Mouse (Mus musculus) heart, postnatal 0 days (tissue): ENCODE measurements at regions not wholly inside any gene's neighbourhood (a gene's known extent, or its start where the extent isn't known, plus 50 kb on each side); places are given as distances from the start of the nearest gene placed in this dataset.

Experiments used
- ATAC-seq: fragments of 200-750 bp; cut with Nextera tagmentation; 2 replicates; pipeline ENCODE4 v1.8.0; 2017; ENCODE audit warnings: low read depth, moderate number of reproducible peaks, moderate library complexity; ENCODE audit not compliant: insufficient read depth
- DNase-seq: peaks from one replicate; pipeline ENCODE4 v3.0.0-alpha.2; 2016; ENCODE audit warnings: low spot score
- H3K27ac ChIP-seq: fragments of 300-500 bp; sonication (generic); 2 replicates; pipeline ENCODE4 v1.5.1; 2014; ENCODE audit warnings: low read depth, mild to moderate bottlenecking
- H3K27me3 ChIP-seq: fragments of 300-500 bp; sonication (generic); 2 replicates; pipeline ENCODE4 v1.6.1; 2014; ENCODE audit warnings: low read length, mixed read lengths; ENCODE audit not compliant: control insufficient read depth, insufficient read depth
- H3K36me3 ChIP-seq: fragments of 300-500 bp; sonication (generic); replicated peaks from 2 replicates; pipeline ENCODE4 v1.6.1; 2014; ENCODE audit warnings: low read length, mixed read lengths; ENCODE audit not compliant: control insufficient read depth, insufficient read depth
- H3K4me1 ChIP-seq: fragments of 300-500 bp; sonication (generic); 2 replicates; pipeline ENCODE4 v1.6.1; 2014; ENCODE audit warnings: antibody characterized with exemption; ENCODE audit not compliant: control insufficient read depth, insufficient read depth
- H3K4me2 ChIP-seq: fragments of 300-500 bp; sonication (generic); 2 replicates; pipeline ENCODE4 v1.6.1; 2014; ENCODE audit warnings: low read depth, mild to moderate bottlenecking, low read length, moderate library complexity
- H3K4me3 ChIP-seq: fragments of 300-500 bp; sonication (generic); 2 replicates; pipeline ENCODE4 v1.5.1; 2014; ENCODE audit warnings: low read depth, low read length
- H3K9ac ChIP-seq: fragments of 300-500 bp; sonication (generic); replicated peaks from 2 replicates; pipeline ENCODE4 v1.6.1; 2014; ENCODE audit warnings: low read depth, low read length, mixed read lengths
- H3K9me3 ChIP-seq: fragments of 300-500 bp; sonication (generic); replicated peaks from 2 replicates; pipeline ENCODE4 v1.6.1; 2016; ENCODE audit warnings: low read length; ENCODE audit not compliant: control insufficient read depth
- CTCF ChIP-seq: IDR thresholded peaks from 2 replicates; pipeline ENCODE4 v1.5.1; 2016; ENCODE audit warnings: antibody characterized with exemption, control low read depth, low read depth
- EP300 ChIP-seq: IDR thresholded peaks from 2 replicates; pipeline ENCODE4 v1.6.1; 2016; ENCODE audit warnings: antibody characterized with exemption, low read depth
- WGBS: fragments of 180-500 bp; shearing (Covaris S2); extraction: QIAGEN DNeasy Blood & Tissue Kit; methylation state at CpG from one replicate; pipeline ENCODE4 v1.1.7; 2014; 5-methylcytosine and 5-hydroxymethylcytosine counted together

- ATAC-seq, result peak; percentile 87
- Histone ChIP-seq H3K36me3 (no peaks in the 10 kb centered on the region), H3K4me2 (peak overlapping the region; percentile 32), H3K9me3 (no peaks in the 10 kb centered on the region), H3K4me3 (no peak overlapping the region), H3K27ac (peak overlapping the region; percentile 75), H3K27me3 (no peaks in the 10 kb centered on the region), H3K4me1 (peaks cover 26% of the 10 kb centered on the region), H3K9ac (0 out of 2 replicates have a peak overlapping the region, but pooled peaks have one; percentile 20)
- 25% methylated on average over 12 of the region's 12 CpGs for WGBS
- TF ChIP-seq EP300, result no peak
- TF ChIP-seq CTCF, result no peak
- peak; percentile 85 for DNase-seq
Measured at GRCm38 (mm10) chr1:126925150-126926035, 94.8 kb upstream of the Nckap5 start.

- peaks cover 26% of the 10 kb centered on the region for H3K4me1 ChIP-seq
- no peaks in the 10 kb centered on the region for H3K36me3 ChIP-seq
- H3K27ac ChIP-seq, result no peak overlapping the region
- TF ChIP-seq CTCF (no peak), EP300 (no peak)
- 86% methylated on average over 4 of the region's 4 CpGs for WGBS
- no peak for ATAC-seq
- no peaks in the 10 kb centered on the region for H3K27me3 ChIP-seq
- no peaks in the 10 kb centered on the region for H3K9me3 ChIP-seq
- H3K4me2 ChIP-seq, result no peak overlapping the region
- no peak overlapping the region for H3K4me3 ChIP-seq
- H3K9ac ChIP-seq, result no peak overlapping the region
- no peak for DNase-seq
Measured at GRCm38 (mm10) chr1:126923981-126924380, 93.4 kb upstream of the Nckap5 start.

- 66% methylated on average over 4 of the region's 4 CpGs for WGBS
- Histone ChIP-seq H3K27me3 (no peaks in the 10 kb centered on the region), H3K27ac (peak overlapping the region; percentile 70), H3K9ac (no peak overlapping the region), H3K4me1 (peaks cover 19% of the 10 kb centered on the region), H3K36me3 (no peaks in the 10 kb centered on the region), H3K9me3 (no peaks in the 10 kb centered on the region), H3K4me3 (no peak overlapping the region), H3K4me2 (peak overlapping the region; percentile 30; the same call in 1 of the 2 replicates)
- DNase-seq (peak; percentile 21), ATAC-seq (peak; percentile 13; the same call in 1 of the 2 replicates)
- TF ChIP-seq CTCF (no peak), EP300 (no peak)
Measured at GRCm38 (mm10) chr1:126922231-126922630, 91.6 kb upstream of the Nckap5 start.

GRCm38 (mm10) chr1:126918876-126919275, 88.3 kb upstream of the Nckap5 start:
- H3K27ac ChIP-seq, result no peak overlapping the region
- TF ChIP-seq CTCF (no peak), EP300 (no peak)
- H3K36me3 ChIP-seq, result no peaks in the 10 kb centered on the region
- H3K9ac ChIP-seq, result no peak overlapping the region
- H3K4me1 ChIP-seq, result peaks cover 9% of the 10 kb centered on the region; the same call in 1 of the 2 replicates
- no peaks in the 10 kb centered on the region for H3K27me3 ChIP-seq
- no peaks in the 10 kb centered on the region for H3K9me3 ChIP-seq
- WGBS, result 50% methylated on average over 1 of the region's 1 CpGs
- ATAC-seq, result no peak
- DNase-seq, result no peak
- H3K4me3 ChIP-seq, result no peak overlapping the region
- H3K4me2 ChIP-seq, result no peak overlapping the region

- peaks cover 9% of the 10 kb centered on the region; the same call in 1 of the 2 replicates for H3K4me1 ChIP-seq
- H3K4me3 ChIP-seq, result no peak overlapping the region
- H3K27ac ChIP-seq, result no peak overlapping the region
- H3K9me3 ChIP-seq, result no peaks in the 10 kb centered on the region
- no peak; the same call in 1 of the 2 replicates for ATAC-seq
- no peak overlapping the region for H3K4me2 ChIP-seq
- TF ChIP-seq CTCF (no peak), EP300 (no peak)
- DNase-seq, result no peak
- WGBS, result 62% methylated on average over 6 of the region's 6 CpGs
- no peak overlapping the region for H3K9ac ChIP-seq
- H3K27me3 ChIP-seq, result no peaks in the 10 kb centered on the region
- H3K36me3 ChIP-seq, result no peaks in the 10 kb centered on the region
Measured at GRCm38 (mm10) chr1:126917872-126918271, 87.3 kb upstream of the Nckap5 start.
